Mouse (Mus musculus): Measurements from ENCODE around the gene Ccnd3. TPM values are rescaled to one million over a fixed set of nuclear protein-coding genes. Genes with fewer than 3 reads are reported as not detected.
A peak's percentile ranks its signal among the peaks of the same experiment; 100 is the strongest.

Ccnd3 gene
- polyA plus RNA-seq, 1 experiment = 159 TPM

DNA sequence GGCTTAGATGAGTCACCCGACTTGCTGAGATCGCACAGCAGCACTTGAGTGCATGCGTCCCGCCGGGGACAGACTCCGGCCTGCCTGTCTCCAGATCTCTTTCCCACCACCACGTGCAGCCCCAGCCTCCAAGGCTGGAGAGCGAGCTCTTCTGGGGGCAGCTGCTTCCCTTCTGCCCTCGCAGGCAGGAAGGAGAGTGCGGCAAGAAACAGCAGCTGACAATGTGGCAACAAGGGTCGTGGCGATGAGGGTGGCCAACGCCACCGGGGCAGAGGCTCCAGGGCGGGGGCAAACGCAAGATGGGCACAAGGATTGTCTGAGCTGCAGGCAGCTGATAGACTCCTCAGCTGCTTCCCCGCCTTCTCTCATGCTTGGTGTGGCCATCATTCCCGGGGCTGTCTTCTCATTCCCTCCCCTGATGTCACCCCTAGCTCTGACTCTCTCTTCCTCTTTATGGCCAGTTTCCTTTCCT is 18.4 kb downstream of the Ccnd3 start:
- no peak overlapping the region for H3K27ac ChIP-seq (ENCODE audit: insufficient read depth, low read length)
- no peak overlapping the region for H3K4me3 ChIP-seq (ENCODE audit: insufficient read depth, low read length)
- TF ChIP-seq POLR2A (IDR thresholded peaks at IDR 0.05; ENCODE audit: low read depth, low read length) = no peak
- no peak for TF ChIP-seq CTCF (IDR thresholded peaks at IDR 0.05; ENCODE audit: borderline replicate concordance, insufficient read depth, low read length)
- no peaks in the 10 kb centered on the region; the same call in 1 of the 2 replicates for H3K4me1 ChIP-seq (ENCODE audit: control insufficient read depth, insufficient read depth, low read length)

DNA sequence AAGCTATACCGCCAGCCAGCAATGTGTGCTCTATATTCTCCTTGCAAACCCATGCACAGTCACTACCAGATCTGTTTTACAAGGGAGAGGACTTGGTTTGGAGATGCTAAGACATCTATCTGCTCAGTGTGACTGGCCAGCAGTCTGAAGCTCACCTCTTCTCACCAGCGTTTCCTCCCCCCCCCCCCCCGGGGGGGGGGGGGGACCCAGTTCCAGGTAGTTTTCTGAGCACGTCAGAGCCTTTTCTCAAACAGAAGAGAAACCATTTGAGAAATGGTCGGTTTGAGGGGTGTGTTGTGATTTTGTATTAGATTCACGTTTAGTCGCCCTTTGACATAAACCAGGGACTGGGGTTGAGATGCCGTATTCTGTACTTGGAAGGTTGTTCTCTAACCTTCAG is 19.2 kb downstream of the Ccnd3 start:
- Histone ChIP-seq H3K27ac (ENCODE audit: insufficient read depth, low read length) (no peak overlapping the region), H3K4me3 (ENCODE audit: insufficient read depth, low read length) (no peak overlapping the region), H3K4me1 (ENCODE audit: control insufficient read depth, insufficient read depth, low read length) (no peaks in the 10 kb centered on the region; the same call in 1 of the 2 replicates)
- no peak for TF ChIP-seq POLR2A (IDR thresholded peaks at IDR 0.05; ENCODE audit: low read depth, low read length)
- no peak for TF ChIP-seq CTCF (IDR thresholded peaks at IDR 0.05; ENCODE audit: borderline replicate concordance, insufficient read depth, low read length)

DNA sequence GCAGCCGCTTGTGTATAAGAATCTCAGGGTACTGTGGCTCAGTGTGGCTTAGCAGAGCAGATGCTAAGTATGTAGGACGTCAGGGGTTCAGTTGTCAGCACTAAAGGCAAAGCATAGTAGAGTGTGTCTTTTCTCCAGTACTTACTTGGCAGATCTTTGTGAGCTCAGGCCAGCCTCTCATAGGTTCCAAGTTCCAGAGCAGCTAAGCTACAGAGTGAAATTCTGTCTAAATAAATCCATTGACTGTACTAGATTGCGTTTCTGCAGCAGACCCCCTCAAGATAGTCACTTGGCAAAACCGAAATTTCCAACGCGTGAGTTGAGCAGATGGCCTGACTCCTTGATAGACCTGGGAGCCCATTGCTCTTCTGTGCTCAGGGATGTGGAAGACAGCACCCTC is 20.1 kb downstream of the Ccnd3 start:
- Histone ChIP-seq H3K4me1 (ENCODE audit: control insufficient read depth, insufficient read depth, low read length) (no peaks in the 10 kb centered on the region; the same call in 1 of the 2 replicates), H3K27ac (ENCODE audit: insufficient read depth, low read length) (no peak overlapping the region)
- no peak for TF ChIP-seq CTCF (IDR thresholded peaks at IDR 0.05; ENCODE audit: borderline replicate concordance, insufficient read depth, low read length)
- no peak for TF ChIP-seq POLR2A (IDR thresholded peaks at IDR 0.05; ENCODE audit: low read depth, low read length)

DNA sequence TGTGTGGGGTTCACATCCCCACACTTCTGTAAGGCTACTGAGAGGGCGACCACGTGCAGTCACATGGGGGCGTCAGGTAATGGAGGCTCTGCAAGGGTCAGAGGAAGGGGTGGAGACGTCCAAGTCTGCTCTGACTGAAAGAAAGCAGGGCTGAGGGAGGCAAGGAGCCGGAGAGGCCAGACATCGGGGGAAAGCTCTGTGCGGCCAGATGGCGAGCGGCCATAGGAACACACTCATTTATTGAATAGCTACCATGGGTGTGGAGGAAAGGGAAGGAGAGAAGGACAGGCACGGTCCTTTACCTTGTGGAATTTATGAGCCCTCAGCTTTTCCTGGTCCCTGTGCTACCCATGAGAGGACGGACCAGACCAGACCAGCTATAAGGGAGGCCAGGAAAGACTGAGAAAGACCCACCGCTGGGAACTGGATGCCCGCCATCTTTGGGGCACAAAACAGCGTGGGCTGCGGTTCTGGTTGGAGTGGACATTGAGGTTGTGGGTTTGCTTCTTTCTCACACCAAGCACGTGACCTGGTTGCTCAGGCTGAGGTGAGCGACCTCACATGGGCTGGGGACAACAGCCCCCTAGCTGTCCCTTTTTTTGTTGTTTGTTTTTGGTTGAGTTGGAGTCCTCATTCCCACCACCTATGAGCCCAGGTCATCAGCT is 22.1 kb downstream of the Ccnd3 start:
- H3K4me1 ChIP-seq (ENCODE audit: control insufficient read depth, insufficient read depth, low read length) = no peaks in the 10 kb centered on the region
- H3K27ac ChIP-seq (ENCODE audit: insufficient read depth, low read length) = no peak overlapping the region
- H3K4me3 ChIP-seq (ENCODE audit: insufficient read depth, low read length) = no peak overlapping the region
- TF ChIP-seq POLR2A (IDR thresholded peaks at IDR 0.05; ENCODE audit: low read depth, low read length) = no peak
- TF ChIP-seq CTCF (IDR thresholded peaks at IDR 0.05; ENCODE audit: borderline replicate concordance, insufficient read depth, low read length) = no peak

More for the DNA sequence above, 20.1 kb downstream of the Ccnd3 start:
- H3K4me3 ChIP-seq (ENCODE audit: insufficient read depth, low read length) = no peak overlapping the region

DNA sequence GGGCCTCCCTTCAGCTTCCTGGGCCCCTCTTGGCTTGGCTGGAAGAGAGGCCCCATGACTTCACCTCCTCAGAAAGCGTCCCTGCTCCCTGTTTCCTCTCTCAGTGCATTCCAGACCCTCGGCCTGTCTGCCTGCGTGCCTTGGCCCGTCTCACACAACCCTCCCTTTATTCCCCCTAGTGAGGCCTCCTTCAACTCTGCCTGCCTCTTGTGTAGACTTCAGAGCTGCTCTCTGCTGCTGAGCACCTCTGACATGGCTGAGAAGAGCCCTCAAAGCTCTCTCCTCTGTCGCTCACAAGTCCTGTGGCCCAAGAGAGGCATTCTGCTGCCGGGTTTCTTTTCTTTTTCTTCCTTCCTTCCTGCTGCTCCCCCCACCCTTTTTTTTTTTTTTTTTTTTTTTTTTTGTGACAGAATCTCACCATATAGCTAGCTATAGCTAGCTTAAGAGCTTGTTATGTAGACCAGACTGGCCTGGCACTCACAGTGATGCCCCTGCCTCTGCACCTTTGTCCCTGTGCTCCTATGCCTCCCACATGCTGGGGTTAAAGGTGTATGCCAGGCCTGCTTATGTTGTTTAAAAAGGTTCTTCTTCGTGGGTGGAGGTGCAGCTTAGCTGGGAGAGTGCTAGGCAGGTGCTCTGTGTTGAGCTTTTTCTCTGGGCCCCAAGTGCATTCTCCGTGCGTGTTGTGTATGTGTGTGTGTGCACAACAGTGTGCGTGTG is 22.9 kb downstream of the Ccnd3 start:
- Histone ChIP-seq H3K27ac (ENCODE audit: insufficient read depth, low read length) (no peak overlapping the region), H3K4me1 (ENCODE audit: control insufficient read depth, insufficient read depth, low read length) (no peaks in the 10 kb centered on the region), H3K4me3 (ENCODE audit: insufficient read depth, low read length) (no peak overlapping the region)
- TF ChIP-seq CTCF (IDR thresholded peaks at IDR 0.05; ENCODE audit: borderline replicate concordance, insufficient read depth, low read length) (no peak), POLR2A (IDR thresholded peaks at IDR 0.05; ENCODE audit: low read depth, low read length) (peak; percentile 22; the same call in 1 of the 2 replicates)

DNA sequence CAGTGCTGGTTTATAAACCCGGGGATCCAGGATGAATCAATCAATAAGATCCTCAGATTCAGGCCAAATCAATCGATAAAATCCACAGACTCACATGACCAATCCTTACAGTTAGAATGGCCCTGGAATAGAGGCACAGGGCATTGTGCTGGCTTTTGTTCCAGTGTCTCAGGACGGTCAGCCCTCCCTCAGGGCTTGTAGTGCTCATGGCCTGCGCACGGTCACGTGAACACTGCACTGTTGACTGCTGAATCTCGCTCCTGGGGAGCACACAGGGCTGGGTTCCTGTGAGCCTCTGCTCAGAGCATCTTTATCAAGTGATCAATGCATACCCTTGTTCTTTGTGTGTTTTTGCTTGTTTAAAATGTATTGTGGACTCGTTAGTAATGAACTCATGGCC is 24.1 kb downstream of the Ccnd3 start:
- TF ChIP-seq POLR2A (IDR thresholded peaks at IDR 0.05; ENCODE audit: low read depth, low read length) (no peak), CTCF (IDR thresholded peaks at IDR 0.05; ENCODE audit: borderline replicate concordance, insufficient read depth, low read length) (no peak)
- Histone ChIP-seq H3K4me3 (ENCODE audit: insufficient read depth, low read length) (no peak overlapping the region), H3K4me1 (ENCODE audit: control insufficient read depth, insufficient read depth, low read length) (no peaks in the 10 kb centered on the region), H3K27ac (ENCODE audit: insufficient read depth, low read length) (no peak overlapping the region)

DNA sequence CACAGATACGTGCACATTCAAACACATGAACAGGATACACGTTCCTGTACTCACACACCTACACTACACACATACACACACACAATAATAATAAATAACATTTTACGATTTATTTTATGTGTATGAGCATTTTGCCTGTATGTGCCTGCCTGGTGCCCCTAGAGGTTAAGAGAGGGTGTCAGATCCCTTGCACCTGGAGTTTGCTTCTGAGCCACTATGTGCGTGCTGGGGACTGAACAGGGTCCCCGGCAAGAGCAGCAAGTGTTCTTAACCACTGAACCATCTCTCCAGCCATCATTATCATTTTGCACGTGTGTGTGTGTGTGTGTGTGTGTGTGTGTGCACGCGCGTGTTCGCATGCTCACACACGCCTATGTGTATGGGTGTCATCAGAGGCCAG is 24.7 kb downstream of the Ccnd3 start:
- TF ChIP-seq CTCF (IDR thresholded peaks at IDR 0.05; ENCODE audit: borderline replicate concordance, insufficient read depth, low read length) (no peak), POLR2A (IDR thresholded peaks at IDR 0.05; ENCODE audit: low read depth, low read length) (no peak)
- no peaks in the 10 kb centered on the region for H3K4me1 ChIP-seq (ENCODE audit: control insufficient read depth, insufficient read depth, low read length)
- H3K4me3 ChIP-seq (ENCODE audit: insufficient read depth, low read length) = no peak overlapping the region
- H3K27ac ChIP-seq (ENCODE audit: insufficient read depth, low read length) = no peak overlapping the region

DNA sequence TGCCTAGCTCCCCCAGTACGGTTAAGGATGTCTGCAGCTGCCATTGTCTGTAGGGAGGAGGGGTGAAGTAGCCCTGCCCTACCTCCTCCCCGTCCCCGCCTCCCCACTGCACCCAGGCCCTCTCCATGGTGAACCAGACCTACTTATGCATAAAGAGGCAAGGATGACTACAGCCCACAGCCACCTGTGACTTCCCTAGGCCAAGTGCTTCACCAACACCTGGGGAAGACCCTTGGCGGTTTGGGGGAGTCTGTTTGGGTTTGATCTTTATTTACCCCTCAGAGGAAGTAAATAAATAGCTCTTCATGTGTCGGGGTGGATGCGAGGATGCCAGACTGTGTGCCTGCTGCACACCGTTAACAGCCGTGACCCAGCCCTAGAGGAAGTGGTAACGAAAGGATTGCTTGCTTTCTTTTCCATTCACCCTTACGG is 26.6 kb downstream of the Ccnd3 start:
- no peak for TF ChIP-seq POLR2A (IDR thresholded peaks at IDR 0.05; ENCODE audit: low read depth, low read length)
- no peak for TF ChIP-seq CTCF (IDR thresholded peaks at IDR 0.05; ENCODE audit: borderline replicate concordance, insufficient read depth, low read length)
- no peak overlapping the region for H3K27ac ChIP-seq (ENCODE audit: insufficient read depth, low read length)
- H3K4me3 ChIP-seq (ENCODE audit: insufficient read depth, low read length) = no peak overlapping the region
- no peaks in the 10 kb centered on the region for H3K4me1 ChIP-seq (ENCODE audit: control insufficient read depth, insufficient read depth, low read length)

DNA sequence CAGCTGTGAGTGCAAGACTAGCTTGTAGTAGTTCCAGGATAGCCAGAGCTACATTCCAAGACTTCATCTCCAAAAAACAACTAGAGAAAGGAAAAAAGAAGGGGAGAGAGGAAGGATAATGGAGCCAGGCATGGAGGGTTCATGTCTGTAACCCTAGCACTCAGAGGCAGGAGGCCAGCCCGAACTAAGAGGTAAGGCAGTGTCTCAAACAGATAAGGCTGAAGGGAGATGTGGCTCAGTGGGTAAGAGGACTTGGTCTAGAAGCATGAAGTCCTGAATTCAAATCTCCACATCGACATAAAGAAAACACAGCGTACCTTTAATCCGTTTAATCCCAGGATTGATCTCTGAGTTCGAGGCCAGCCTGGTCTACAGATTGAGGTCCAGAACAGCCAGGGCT is 27.5 kb downstream of the Ccnd3 start:
- Histone ChIP-seq H3K4me3 (ENCODE audit: insufficient read depth, low read length) (no peak overlapping the region), H3K4me1 (ENCODE audit: control insufficient read depth, insufficient read depth, low read length) (no peaks in the 10 kb centered on the region), H3K27ac (ENCODE audit: insufficient read depth, low read length) (no peak overlapping the region)
- no peak for TF ChIP-seq CTCF (IDR thresholded peaks at IDR 0.05; ENCODE audit: borderline replicate concordance, insufficient read depth, low read length)
- no peak for TF ChIP-seq POLR2A (IDR thresholded peaks at IDR 0.05; ENCODE audit: low read depth, low read length)

DNA sequence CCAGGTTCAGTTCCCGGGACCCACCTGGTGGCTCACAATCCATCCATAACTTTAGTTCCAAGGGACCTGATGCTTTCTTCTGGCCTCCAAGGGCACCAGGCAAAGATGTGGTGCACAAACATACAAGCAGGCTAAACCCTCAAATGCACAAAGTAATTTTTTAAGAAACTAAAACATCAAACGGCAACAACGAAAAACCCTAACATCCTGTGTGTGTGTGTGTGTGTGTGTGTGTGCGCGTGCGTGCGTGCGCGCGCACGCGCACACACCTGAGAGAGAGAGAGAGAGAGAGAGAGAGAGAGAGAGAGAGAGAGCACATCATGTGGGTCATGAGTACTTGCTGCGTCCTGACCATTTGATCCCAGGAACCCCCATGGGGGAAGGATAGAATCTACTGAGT is 28.8 kb downstream of the Ccnd3 start:
- TF ChIP-seq POLR2A (IDR thresholded peaks at IDR 0.05; ENCODE audit: low read depth, low read length) = no peak
- no peak for TF ChIP-seq CTCF (IDR thresholded peaks at IDR 0.05; ENCODE audit: borderline replicate concordance, insufficient read depth, low read length)
- Histone ChIP-seq H3K4me1 (ENCODE audit: control insufficient read depth, insufficient read depth, low read length) (no peaks in the 10 kb centered on the region), H3K27ac (ENCODE audit: insufficient read depth, low read length) (no peak overlapping the region), H3K4me3 (ENCODE audit: insufficient read depth, low read length) (no peak overlapping the region)
